Mouse (Mus musculus) heart, adult 2 months (tissue): Measurements from ENCODE around the gene Fam53b. TPM values are rescaled to one million over a fixed set of nuclear protein-coding genes. Genes with fewer than 3 reads are reported as not detected.

Experiments
- DNase-seq, 2 experiments: peaks; one replicate each; pipeline ENCODE4 v3.0.0; 2021
- H3K27ac ChIP-seq: fragments of 200-600 bp; 2 replicates; pipeline ENCODE4 v1.8.1; 2022
- H3K27me3 ChIP-seq: fragments of 200-500 bp; 2 replicates; pipeline ENCODE4 v1.6.1; 2012; ENCODE audit warnings: mild to moderate bottlenecking, low read length, inconsistent platforms, mixed read lengths; ENCODE audit not compliant: control insufficient read depth, insufficient read depth
- H3K36me3 ChIP-seq: fragments of 200-500 bp; 2 replicates; pipeline ENCODE4 v1.6.1; 2012; ENCODE audit warnings: low read length, inconsistent platforms; ENCODE audit not compliant: control insufficient read depth, insufficient read depth
- H3K4me1 ChIP-seq: fragments of 200-500 bp; 2 replicates; pipeline ENCODE4 v1.6.1; 2011; ENCODE audit warnings: low read length; ENCODE audit not compliant: control insufficient read depth, insufficient read depth
- H3K4me3 ChIP-seq: fragments of 200-600 bp; 2 replicates; pipeline ENCODE4 v1.8.1; 2022
- H3K79me2 ChIP-seq: fragments of 200-500 bp; replicated peaks from 2 replicates; pipeline ENCODE4 v1.6.1; 2012; ENCODE audit warnings: mild to moderate bottlenecking, inconsistent platforms, low read length, moderate library complexity, mixed read lengths; ENCODE audit not compliant: control insufficient read depth, insufficient read depth
- H3K9ac ChIP-seq: fragments of 200-500 bp; 2 replicates; pipeline ENCODE4 v1.6.1; 2012; ENCODE audit warnings: low read depth, mild to moderate bottlenecking, control low read depth, inconsistent platforms, low read length, mixed read lengths
- CTCF ChIP-seq: fragments of 200-600 bp; IDR thresholded peaks from 2 replicates; pipeline ENCODE4 v1.8.1; 2022; ENCODE audit warnings: antibody characterized with exemption, mild to moderate bottlenecking, moderate library complexity
- EP300 ChIP-seq: fragments of 200-500 bp; IDR thresholded peaks from 2 replicates; pipeline ENCODE4 v1.6.1; 2011; ENCODE audit warnings: low read depth, low read length, control low read depth; ENCODE audit not compliant: insufficient read depth
- POLR2A ChIP-seq: fragments of 200-500 bp; IDR thresholded peaks from 2 replicates; pipeline ENCODE4 v1.6.1; 2011; ENCODE audit warnings: mild to moderate bottlenecking, low read depth, low read length, control low read depth; ENCODE audit not compliant: insufficient read depth
- WGBS: fragments of 180-500 bp; shearing (Covaris S2); methylation state at CpG from one replicate; pipeline ENCODE4 v1.1.7; 2018; 5-methylcytosine and 5-hydroxymethylcytosine counted together
- intact Hi-C: fragments of 180-260 bp; cut with DNase I; formaldehyde crosslinking; loops from one replicate; pipeline ENCODE4 v1.15.1; 2025
- polyA plus RNA-seq: library from polyadenylated mRNA; depleted of rRNA; stranded (reverse); fragments of >200 nt; gene quantifications from 2 replicates; pipeline ENCODE4 v1.2.3, GENCODE M21; 2012
- total RNA-seq, 2 experiments: library from RNA; stranded (reverse); gene quantifications; 2 replicates each; pipeline ENCODE4 v1.2.3; 2021

The Fam53b gene
- total and polyA plus RNA-seq, 3 experiments = 22.0 to 26.9 (median 22.5) TPM

DNA sequence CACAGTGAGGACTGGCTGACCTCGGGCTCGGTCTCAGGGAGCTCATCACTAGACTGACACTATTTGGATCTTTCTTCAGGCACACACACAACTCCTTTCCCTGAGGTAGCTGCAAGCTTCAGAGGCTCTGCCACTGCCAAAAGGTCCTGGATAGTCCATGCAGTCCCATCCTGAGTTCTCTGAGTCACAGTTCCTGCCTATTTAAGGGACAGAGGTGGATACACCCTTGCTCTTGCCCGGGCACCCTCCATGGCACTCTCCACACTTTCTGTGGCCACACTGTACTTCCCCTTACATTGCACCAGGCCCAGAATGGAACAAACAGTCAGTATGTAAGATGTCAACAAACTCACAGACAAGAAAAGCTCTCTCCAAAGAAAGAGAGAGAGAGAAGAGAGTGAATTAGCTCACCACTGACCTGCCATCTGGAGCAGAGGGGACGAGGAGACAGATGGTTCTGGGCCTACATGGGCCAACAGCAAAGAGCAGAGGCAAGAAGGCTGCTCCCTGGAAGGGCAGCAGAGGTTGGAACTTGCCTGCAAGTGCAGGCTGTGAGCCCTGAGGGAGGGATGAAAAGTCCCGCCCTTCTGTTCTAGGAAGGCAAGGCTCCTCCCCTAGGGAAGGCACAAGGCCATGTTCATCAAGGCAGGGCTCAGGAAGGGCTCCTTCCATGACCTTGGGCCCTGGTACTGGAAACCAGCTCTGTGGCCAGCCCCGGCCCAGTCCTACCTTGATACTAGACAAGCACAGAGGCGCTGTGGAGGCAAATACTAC lies 37.2 kb downstream of the Fam53b start:
- TF ChIP-seq POLR2A (peak; percentile 41; the same call in 1 of the 2 replicates), EP300 (0 out of 2 replicates have a peak, but pooled peaks have one; percentile 26), CTCF (no peak)
- DNase-seq = peak; percentile 54 to 63
- H3K27ac ChIP-seq = peak overlapping the region; percentile 80
- intact Hi-C loops = no loop called here
- peaks cover 18% of the 10 kb centered on the region for H3K36me3 ChIP-seq
- no peaks in the 10 kb centered on the region for H3K27me3 ChIP-seq
- peaks cover 4% of the 10 kb centered on the region; the same call in 1 of the 2 replicates for H3K79me2 ChIP-seq
- peaks cover 60% of the 10 kb centered on the region for H3K4me1 ChIP-seq
- H3K4me3 ChIP-seq = no peak overlapping the region
- WGBS = 53% methylated on average over 7 of the region's 7 CpGs
- H3K9ac ChIP-seq = peak overlapping the region; percentile 20; the same call in 1 of the 2 replicates

DNA sequence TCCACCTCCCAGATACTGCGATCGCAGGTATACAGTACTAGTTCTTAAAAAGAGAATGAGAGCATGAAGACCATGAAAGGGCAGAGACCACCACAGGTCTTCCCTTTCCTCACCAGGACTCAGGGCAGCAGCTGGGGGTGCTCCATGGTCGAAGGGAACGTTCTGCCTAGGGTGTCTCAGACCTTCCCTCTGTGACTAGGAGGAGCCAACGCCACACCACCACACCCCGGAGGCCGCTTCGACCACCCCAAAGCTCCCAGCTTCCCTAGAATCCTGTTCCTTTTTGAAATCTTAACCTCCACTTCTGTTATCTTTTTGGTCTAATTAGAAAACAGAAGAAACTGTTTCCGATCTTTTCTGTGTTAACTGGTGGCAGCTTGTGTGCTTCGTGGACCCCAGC lies 37.8 kb downstream of the Fam53b start:
- intact Hi-C loops = no loop called here
- Histone ChIP-seq H3K36me3 (peaks cover 18% of the 10 kb centered on the region), H3K27ac (peak overlapping the region; percentile 80), H3K27me3 (no peaks in the 10 kb centered on the region), H3K4me1 (peaks cover 55% of the 10 kb centered on the region), H3K79me2 (no peaks in the 10 kb centered on the region; the same call in 1 of the 2 replicates), H3K4me3 (no peak overlapping the region), H3K9ac (peak overlapping the region; percentile 20; the same call in 1 of the 2 replicates)
- TF ChIP-seq CTCF = no peak
- no peak for TF ChIP-seq POLR2A
- no peak for TF ChIP-seq EP300
- peak in 1 of 2 experiments; percentile 18 for DNase-seq
- WGBS = 78% methylated on average over 10 of the region's 10 CpGs

- Histone ChIP-seq H3K4me1 (peaks cover 52% of the 10 kb centered on the region), H3K79me2 (no peaks in the 10 kb centered on the region; the same call in 1 of the 2 replicates), H3K36me3 (peaks cover 16% of the 10 kb centered on the region), H3K27me3 (no peaks in the 10 kb centered on the region), H3K4me3 (no peak overlapping the region), H3K27ac (peak overlapping the region; percentile 80), H3K9ac (no peak overlapping the region)
- DNase-seq = peak; percentile 81 to 87
- TF ChIP-seq EP300 (0 out of 2 replicates have a peak, but pooled peaks have one; percentile 55), POLR2A (no peak), CTCF (no peak)
- WGBS = 15% methylated on average over 5 of the region's 5 CpGs
- intact Hi-C loops = no loop called here
These were observed 38.4 kb downstream of the Fam53b start for GRCm38 (mm10) chr7:132775333-132775732.

- intact Hi-C loops = loop anchor here (5.0 kb wide), 2 partner anchors 34 to 36 kb away; no protein-coding TSS in a partner anchor
- peak overlapping the region; percentile 36 for H3K27ac ChIP-seq
These were observed 40.5 kb downstream of the Fam53b start for GRCm38 (mm10) chr7:132773011-132773705.

DNA sequence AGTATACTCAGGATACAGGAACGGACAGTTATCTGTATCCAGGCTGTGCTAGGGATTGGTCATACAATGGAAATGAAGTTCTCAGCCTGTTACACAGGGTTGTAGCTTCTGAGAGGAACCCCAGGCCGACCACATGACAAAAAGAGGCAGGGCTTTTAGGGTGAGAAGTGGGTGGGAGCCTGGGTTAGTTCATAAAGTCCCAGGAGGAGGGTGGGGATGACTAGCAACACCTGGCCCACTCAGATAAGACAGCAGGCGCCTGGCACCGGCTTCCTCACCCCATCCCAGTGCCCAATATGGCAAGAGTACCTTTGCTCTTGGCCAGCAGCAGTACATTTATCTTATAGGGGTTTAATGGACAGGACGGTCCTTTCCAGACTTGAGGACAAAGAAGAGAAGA lies 41.2 kb downstream of the Fam53b start:
- 67% methylated on average over 5 of the region's 5 CpGs for WGBS
- Histone ChIP-seq H3K9ac (no peak overlapping the region), H3K79me2 (0 out of 2 replicates have a peak, but pooled peaks cover 5% of the 10 kb centered on the region), H3K27ac (no peak overlapping the region; the same call in 1 of the 2 replicates), H3K4me3 (no peak overlapping the region), H3K36me3 (peaks cover 10% of the 10 kb centered on the region), H3K4me1 (peaks cover 36% of the 10 kb centered on the region), H3K27me3 (no peaks in the 10 kb centered on the region)
- intact Hi-C loops = loop anchor here (5.0 kb wide), 2 partner anchors 35 kb away; no protein-coding TSS in a partner anchor
- TF ChIP-seq POLR2A = no peak
- TF ChIP-seq EP300 = no peak
- no peak for TF ChIP-seq CTCF
- peak in 1 of 2 experiments; percentile 17 for DNase-seq

More at GRCm38 (mm10) chr7:132773011-132773705, 40.5 kb downstream of the Fam53b start:
- WGBS = 80% methylated on average over 7 of the region's 7 CpGs
- Histone ChIP-seq H3K79me2 (0 out of 2 replicates have a peak, but pooled peaks cover 3% of the 10 kb centered on the region), H3K4me1 (peaks cover 38% of the 10 kb centered on the region), H3K36me3 (peaks cover 10% of the 10 kb centered on the region), H3K4me3 (no peak overlapping the region), H3K27me3 (no peaks in the 10 kb centered on the region), H3K9ac (no peak overlapping the region)
- peak in 1 of 2 experiments; percentile 20 for DNase-seq
- TF ChIP-seq POLR2A = no peak
